ENCODE assay signal across 9 mouse cellular contexts in genomic region chr11:5151247-5151630, GRCm38 (mm10). TPM values are rescaled to one million over a fixed set of nuclear protein-coding genes. Genes with fewer than 3 reads are reported as not detected.
DNase-seq lines count a peak whose midpoint lies in the region; ATAC-seq and TF ChIP-seq lines count a peak whose summit lies in the region.
"Had no signal": no experiment of that assay in that cellular context is flagged by ENCODE, and none has a peak within 500 bp of the region (broad histone marks: within the 10 kb centered on the region; RNA-seq: fewer than 3 reads in every experiment).

No protein-coding gene starts in this region.

- WGBS in lung, embryonic 16.5 days = 38% methylated on average over 4 of the region's 4 CpGs
- WGBS in forebrain, embryonic 15.5 days = 16% methylated on average over 4 of the region's 4 CpGs
- WGBS in limb, embryonic 10.5 days = 35% methylated on average over 4 of the region's 4 CpGs
- WGBS in olfactory bulb, adult 2 months = 67% methylated on average over 4 of the region's 4 CpGs

- no peak for ATAC-seq in lung, embryonic 16.5 days (ENCODE audit: low read depth)
- ATAC-seq in forebrain, embryonic 15.5 days (replicated peaks) = no peak
- no peak for ATAC-seq in erythroid progenitor cell, adult 5-6 weeks (replicated peaks; ENCODE audit: low FRiP score, poor library complexity, severe bottlenecking)
- ATAC-seq: Patski had no signal

- H3K4me2 ChIP-seq in lung, embryonic 16.5 days (ENCODE audit: low read depth, low read length) = peak overlapping the region; percentile 97
- peak overlapping the region; percentile 86 for H3K4me2 ChIP-seq in forebrain, embryonic 15.5 days (replicated peaks)

- no peaks in the 10 kb centered on the region for H3K36me3 ChIP-seq in lung, embryonic 16.5 days (ENCODE audit: control insufficient read depth, insufficient read depth, low read length)
- no peaks in the 10 kb centered on the region for H3K36me3 ChIP-seq in forebrain, embryonic 15.5 days
- no peaks in the 10 kb centered on the region for H3K36me3 ChIP-seq in limb, embryonic 10.5 days

- no peaks in the 10 kb centered on the region for H3K9me3 ChIP-seq in lung, embryonic 16.5 days (ENCODE audit: control insufficient read depth, low read length)
- no peaks in the 10 kb centered on the region for H3K9me3 ChIP-seq in forebrain, embryonic 15.5 days
- no peaks in the 10 kb centered on the region for H3K9me3 ChIP-seq in limb, embryonic 10.5 days (replicated peaks)

- peak overlapping the region; percentile 66 for H3K4me3 ChIP-seq in lung, embryonic 16.5 days (ENCODE audit: low read length)
- peak overlapping the region; percentile 52 for H3K4me3 ChIP-seq in forebrain, embryonic 15.5 days
- peak overlapping the region; percentile 64 for H3K4me3 ChIP-seq in limb, embryonic 10.5 days
- 0 out of 2 replicates have a peak overlapping the region, but pooled peaks have one; percentile 37 for H3K4me3 ChIP-seq in olfactory bulb, adult 2 months (ENCODE audit: insufficient read depth, low read depth, low read length)

- no peak for DNase-seq in lung, postnatal 14 days
- DNase-seq in limb, embryonic 10.5 days (ENCODE audit: low spot score) = no peak
- no peak for DNase-seq in cerebellum, postnatal 36 days
- DNase-seq in left cerebral cortex, adult 9 months (ENCODE audit: low spot score in 2 of 2) = no peak

- no peak for TF ChIP-seq POLR2A in olfactory bulb, adult 2 months (IDR thresholded peaks at IDR 0.05; ENCODE audit: insufficient read depth, low read depth, low read length)

- H3K27ac ChIP-seq in lung, embryonic 16.5 days (ENCODE audit: low read length) = no peak overlapping the region
- H3K27ac ChIP-seq in forebrain, embryonic 15.5 days (replicated peaks) = no peak overlapping the region
- H3K27ac ChIP-seq in limb, embryonic 10.5 days = no peak overlapping the region
- H3K27ac ChIP-seq in olfactory bulb, adult 2 months (ENCODE audit: insufficient read depth, low read depth, low read length) = no peak overlapping the region

- H3K4me1 ChIP-seq in lung, embryonic 16.5 days (replicated peaks; ENCODE audit: control insufficient read depth, insufficient read depth, low read length) = peaks cover 45% of the 10 kb centered on the region
- H3K4me1 ChIP-seq in forebrain, embryonic 15.5 days = peaks cover 35% of the 10 kb centered on the region
- peaks cover 47% of the 10 kb centered on the region for H3K4me1 ChIP-seq in limb, embryonic 10.5 days
- H3K4me1 ChIP-seq in olfactory bulb, adult 2 months (ENCODE audit: control insufficient read depth, insufficient read depth, low read length) = peaks cover 35% of the 10 kb centered on the region

- peak overlapping the region; percentile 82 for H3K9ac ChIP-seq in lung, embryonic 16.5 days (ENCODE audit: low read length)
- H3K9ac ChIP-seq in forebrain, embryonic 15.5 days (replicated peaks) = peak overlapping the region; percentile 56; the same call in 1 of the 2 replicates

- no peaks in the 10 kb centered on the region for H3K27me3 ChIP-seq in lung, embryonic 16.5 days (ENCODE audit: control insufficient read depth, insufficient read depth, low read depth, low read length)
- no peaks in the 10 kb centered on the region for H3K27me3 ChIP-seq in forebrain, embryonic 15.5 days
- H3K27me3 ChIP-seq in limb, embryonic 10.5 days (ENCODE audit: low read depth, poor library complexity, severe bottlenecking) = peaks cover 48% of the 10 kb centered on the region

- TF ChIP-seq CTCF in olfactory bulb, adult 2 months (IDR thresholded peaks at IDR 0.05; ENCODE audit: insufficient read depth, low read depth, low read length) = no peak

RNA-seq across cellular contexts. Expression of gene Emid1, which starts 0.8 kb away (rescaled TPM):
- 46.7 and 52.2 TPM in 2 replicates for polyA plus RNA-seq in lung, embryonic 16.5 days (2015; fragmentation: Nextera tagmentation; extraction: Ambion mirVana)
- polyA plus RNA-seq in forebrain, embryonic 15.5 days (2015; fragmentation: Nextera tagmentation; extraction: Ambion mirVana) = 22.4 and 23.4 TPM in 2 replicates
- 12.1 and 12.3 TPM in 2 replicates for polyA plus RNA-seq in limb, embryonic 10.5 days (2016; fragmentation: Nextera tagmentation; extraction: Ambion mirVana)
- not detected in 2 replicates for polyA plus RNA-seq in olfactory bulb, adult 2 months (2012; ENCODE audit: insufficient read depth, insufficient read length, low replicate concordance, missing spikeins)
- total RNA-seq in erythroid progenitor cell, adult 5-6 weeks (2015; ENCODE audit: low replicate concordance) = not detected in 2 replicates
- 0.90 and 5.5 TPM in 2 replicates for total RNA-seq in erythroid progenitor cell, adult 5-6 weeks (2017; ENCODE audit: low replicate concordance)
- polyA plus RNA-seq: Patski had no signal

RNA-seq across cellular contexts. Expression of gene Ewsr1, which starts 52.2 kb away (rescaled TPM):
- polyA plus RNA-seq in lung, embryonic 16.5 days (2015; fragmentation: Nextera tagmentation; extraction: Ambion mirVana) = 709 and 717 TPM in 2 replicates
- 762 and 793 TPM in 2 replicates for polyA plus RNA-seq in forebrain, embryonic 15.5 days (2015; fragmentation: Nextera tagmentation; extraction: Ambion mirVana)
- 893 and 996 TPM in 2 replicates for polyA plus RNA-seq in limb, embryonic 10.5 days (2016; fragmentation: Nextera tagmentation; extraction: Ambion mirVana)
- polyA plus RNA-seq in olfactory bulb, adult 2 months (2012; ENCODE audit: insufficient read depth, insufficient read length, low replicate concordance, missing spikeins) = 1,053 and 1,293 TPM in 2 replicates
- total RNA-seq in erythroid progenitor cell, adult 5-6 weeks (2015; ENCODE audit: low replicate concordance) = 242 and 276 TPM in 2 replicates
- total RNA-seq in erythroid progenitor cell, adult 5-6 weeks (2017; ENCODE audit: low replicate concordance) = 439 and 531 TPM in 2 replicates

RNA-seq across cellular contexts. Expression of gene Rhbdd3, which starts 52.5 kb away (rescaled TPM):
- 23.8 and 26.3 TPM in 2 replicates for polyA plus RNA-seq in lung, embryonic 16.5 days (2015; fragmentation: Nextera tagmentation; extraction: Ambion mirVana)
- 29.5 and 31.6 TPM in 2 replicates for polyA plus RNA-seq in forebrain, embryonic 15.5 days (2015; fragmentation: Nextera tagmentation; extraction: Ambion mirVana)
- 29.0 and 31.6 TPM in 2 replicates for polyA plus RNA-seq in limb, embryonic 10.5 days (2016; fragmentation: Nextera tagmentation; extraction: Ambion mirVana)
- not detected in 2 replicates for polyA plus RNA-seq in olfactory bulb, adult 2 months (2012; ENCODE audit: insufficient read depth, insufficient read length, low replicate concordance, missing spikeins)
- total RNA-seq in erythroid progenitor cell, adult 5-6 weeks (2015; ENCODE audit: low replicate concordance) = 2.2 and 23.5 TPM in 2 replicates
- total RNA-seq in erythroid progenitor cell, adult 5-6 weeks (2017; ENCODE audit: low replicate concordance) = 3.6 and 4.6 TPM in 2 replicates

Comparison
In these comparisons a context has a peak if more than half of its experiments do, and no peak if none do; other contexts are left out.
1. RNA of gene Emid1, which starts 0.8 kb away (polyA plus RNA-seq): 46.7 to 52.2 TPM in lung, embryonic 16.5 days, 22.4 to 23.4 TPM in forebrain, embryonic 15.5 days and 12.1 to 12.3 TPM in limb, embryonic 10.5 days; not detected in olfactory bulb, adult 2 months; every median in the first group is over 10 times any median in the second.
2. Peak in every context shown above with its lines, with median percentiles within 50 percentile points of each other: H3K4me3 ChIP-seq.